7 mouse cellular contexts compared by ENCODE assay signal in the genomic region with DNA sequence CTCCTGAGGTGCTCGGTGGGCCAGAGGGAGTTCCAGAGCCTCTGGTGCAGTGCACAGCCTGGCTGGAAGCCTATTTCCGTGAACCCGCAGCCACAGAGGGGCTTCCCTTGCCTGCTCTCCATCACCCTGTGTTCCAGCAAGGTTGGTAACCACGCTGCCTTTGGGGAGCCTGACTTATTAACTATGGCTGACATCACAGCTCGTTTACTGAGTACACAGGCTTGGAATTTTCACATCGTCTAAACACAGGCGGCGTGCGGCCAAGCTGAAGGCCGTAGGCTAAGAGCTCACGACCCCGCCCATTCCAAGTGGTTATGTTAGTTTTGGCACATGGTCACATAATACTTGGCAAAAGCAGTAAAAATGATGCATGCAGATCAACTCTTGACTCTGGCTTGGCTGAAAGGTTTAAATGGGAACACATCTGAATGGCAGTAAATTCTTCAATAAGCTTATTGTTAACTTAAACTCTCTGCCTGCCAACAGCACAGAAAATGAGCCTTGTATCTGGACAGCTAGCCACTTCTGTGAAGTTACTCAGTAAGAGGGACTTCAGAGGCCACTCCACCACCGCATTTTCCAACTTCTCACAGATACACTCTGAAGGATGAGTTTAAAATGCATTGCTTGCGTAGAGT.
A peak's percentile ranks its signal among the peaks of the same experiment; 100 is the strongest.
DNase-seq lines count a peak whose midpoint lies in the region; ATAC-seq and TF ChIP-seq lines count a peak whose summit lies in the region.

No protein-coding gene starts in this region.

- no peak for TF ChIP-seq CTCF in midbrain, postnatal 0 days (IDR thresholded peaks at IDR 0.05)

- peak overlapping the region; percentile 59 for H3K27ac ChIP-seq in heart, embryonic 13.5 days (replicated peaks)
- H3K27ac ChIP-seq in midbrain, postnatal 0 days (ENCODE audit: low read depth, low read length) = no peak overlapping the region

- H3K9ac ChIP-seq in heart, embryonic 13.5 days = no peak overlapping the region
- no peak overlapping the region for H3K9ac ChIP-seq in midbrain, postnatal 0 days (replicated peaks; ENCODE audit: low read length, poor library complexity, severe bottlenecking)

- peak; percentile 96 for DNase-seq in adipocyte (ENCODE audit: low spot score)
- peak; percentile 6 for DNase-seq in brain, adult 2 months (ENCODE audit: low read depth, low spot score)
- peak; percentile 88 for DNase-seq in kidney, postnatal 10 days
- peak; percentile 76 for DNase-seq in midbrain, postnatal 0 days (ENCODE audit: low spot score)
- no peak for DNase-seq in right cerebral cortex, adult 18-20 months
- DNase-seq in yolk sac, embryonic 10.5 days (ENCODE audit: low spot score) = no peak

- H3K9me3 ChIP-seq in heart, embryonic 13.5 days = no peaks in the 10 kb centered on the region
- H3K9me3 ChIP-seq in midbrain, postnatal 0 days (ENCODE audit: low read length) = no peaks in the 10 kb centered on the region

- 28% methylated on average over 14 of the region's 14 CpGs for WGBS in heart, embryonic 13.5 days
- 44% methylated on average over 14 of the region's 14 CpGs for WGBS in midbrain, postnatal 0 days

- H3K4me3 ChIP-seq in heart, embryonic 13.5 days = no peak overlapping the region
- no peak overlapping the region for H3K4me3 ChIP-seq in midbrain, postnatal 0 days (ENCODE audit: low read depth, low read length)

- H3K4me1 ChIP-seq in heart, embryonic 13.5 days = peaks cover 35% of the 10 kb centered on the region
- H3K4me1 ChIP-seq in midbrain, postnatal 0 days (ENCODE audit: insufficient read depth, low read length) = peaks cover 2% of the 10 kb centered on the region; the same call in 1 of the 2 replicates

- peak overlapping the region; percentile 33 for H3K4me2 ChIP-seq in heart, embryonic 13.5 days
- no peak overlapping the region for H3K4me2 ChIP-seq in midbrain, postnatal 0 days (ENCODE audit: low read depth, low read length, poor library complexity, severe bottlenecking)

- no peak for ATAC-seq in heart, embryonic 13.5 days (ENCODE audit: extremely low read depth, insufficient number of reproducible peaks, low FRiP score, low TSS enrichment)
- no peak for ATAC-seq in midbrain, postnatal 0 days (ENCODE audit: low FRiP score)

- H3K36me3 ChIP-seq in heart, embryonic 13.5 days = no peaks in the 10 kb centered on the region
- H3K36me3 ChIP-seq in midbrain, postnatal 0 days (ENCODE audit: insufficient read depth, low read length) = no peaks in the 10 kb centered on the region

- peaks cover 16% of the 10 kb centered on the region; the same call in 1 of the 2 replicates for H3K27me3 ChIP-seq in heart, embryonic 13.5 days (replicated peaks)
- H3K27me3 ChIP-seq in midbrain, postnatal 0 days (ENCODE audit: insufficient read depth, low read length) = no peaks in the 10 kb centered on the region

Comparison
In these comparisons a context has a peak if more than half of its experiments do, and no peak if none do; other contexts are left out.
1. DNase-seq: peak in adipocyte (single experiment), brain, adult 2 months (single experiment), kidney, postnatal 10 days (single experiment) and midbrain, postnatal 0 days (single experiment); none in right cerebral cortex, adult 18-20 months (single experiment) and yolk sac, embryonic 10.5 days (single experiment).